Mouse (Mus musculus) liver, adult 2 months (tissue): Measurements from ENCODE around the gene Wdr34.

Experiments
- CTCF ChIP-seq: fragments of 200-500 bp; IDR thresholded peaks from 2 replicates; pipeline ENCODE4 v1.5.1; 2011; ENCODE audit warnings: low read depth, low read length, control low read depth
- POLR2A ChIP-seq: fragments of 200-500 bp; IDR thresholded peaks from 2 replicates; pipeline ENCODE4 v1.6.1; 2011; ENCODE audit warnings: low read length, control low read depth; ENCODE audit not compliant: insufficient read depth; ENCODE audit errors: extremely low read depth

- TF ChIP-seq POLR2A (no peak), CTCF (no peak)
Observed at GRCm38 (mm10) chr2:30049831-30050230, 1.1 kb upstream of the Wdr34 start.
